Mouse (Mus musculus) CD4-positive naive resting alpha-beta T cell, adult 76 days (primary cell): ENCODE data around the gene Olfr382. TPM values are rescaled to one million over a fixed set of nuclear protein-coding genes. Genes with fewer than 3 reads are reported as not detected.

Experiments
- total RNA-seq: library from RNA; stranded (reverse); gene quantifications from one replicate; pipeline ENCODE4 v1.2.4, GENCODE M21; 2023

Gene Olfr382
- total RNA-seq, result not detected

GRCm38 (mm10) chr11:73517097-73517496 lies at the start of gene Olfr382:
Gene Olfr382, minus strand, starts transcription at chr11:73517197.

GRCm38 (mm10) chr11:73491503-73491902 lies 25.5 kb downstream of the Olfr382 start, which contains the start of gene Olfr381:
Gene Olfr381, minus strand, starts transcription at chr11:73491603.

Other genes starting within 250 kb of the Olfr382 start
- gene Trpv3, start 249.8 kb downstream of the Olfr382 start, total RNA-seq, result not detected
- gene Aspa, start 187.6 kb downstream of the Olfr382 start, total RNA-seq, result 1.2 TPM
- gene Gm49340, start 187.5 kb downstream of the Olfr382 start, total RNA-seq, result not detected
- gene Spata22, start 187.5 kb downstream of the Olfr382 start, total RNA-seq, result not detected
- not detected for gene Olfr20, start 166.4 kb downstream of the Olfr382 start, total RNA-seq
- gene Olfr376, start 146.0 kb downstream of the Olfr382 start, total RNA-seq, result not detected
- gene Olfr1, start 117.6 kb downstream of the Olfr382 start, total RNA-seq, result not detected
- gene Olfr378, start 88.7 kb downstream of the Olfr382 start, total RNA-seq, result not detected
- gene Olfr380, start 59.7 kb downstream of the Olfr382 start, total RNA-seq, result not detected
- not detected for gene Olfr381, start 25.6 kb downstream of the Olfr382 start, total RNA-seq
- not detected for gene Olfr385, start 75.8 kb upstream of the Olfr382 start, total RNA-seq
- gene Olfr384, start 81.4 kb upstream of the Olfr382 start, total RNA-seq, result not detected
- not detected for gene Zfp735, start 171.6 kb upstream of the Olfr382 start, total RNA-seq